Mouse (Mus musculus) CD8-positive naive resting alpha-beta T cell, adult 2 months (primary cell): ENCODE measurements around the gene Megf11.

Source experiments
- DNase-seq, 2 experiments: peaks; one replicate each; pipeline ENCODE4 v3.0.0; 2022; ENCODE audit warnings: low read depth in 2 of 2, low spot score in 2 of 2

Megf11 gene

DNA sequence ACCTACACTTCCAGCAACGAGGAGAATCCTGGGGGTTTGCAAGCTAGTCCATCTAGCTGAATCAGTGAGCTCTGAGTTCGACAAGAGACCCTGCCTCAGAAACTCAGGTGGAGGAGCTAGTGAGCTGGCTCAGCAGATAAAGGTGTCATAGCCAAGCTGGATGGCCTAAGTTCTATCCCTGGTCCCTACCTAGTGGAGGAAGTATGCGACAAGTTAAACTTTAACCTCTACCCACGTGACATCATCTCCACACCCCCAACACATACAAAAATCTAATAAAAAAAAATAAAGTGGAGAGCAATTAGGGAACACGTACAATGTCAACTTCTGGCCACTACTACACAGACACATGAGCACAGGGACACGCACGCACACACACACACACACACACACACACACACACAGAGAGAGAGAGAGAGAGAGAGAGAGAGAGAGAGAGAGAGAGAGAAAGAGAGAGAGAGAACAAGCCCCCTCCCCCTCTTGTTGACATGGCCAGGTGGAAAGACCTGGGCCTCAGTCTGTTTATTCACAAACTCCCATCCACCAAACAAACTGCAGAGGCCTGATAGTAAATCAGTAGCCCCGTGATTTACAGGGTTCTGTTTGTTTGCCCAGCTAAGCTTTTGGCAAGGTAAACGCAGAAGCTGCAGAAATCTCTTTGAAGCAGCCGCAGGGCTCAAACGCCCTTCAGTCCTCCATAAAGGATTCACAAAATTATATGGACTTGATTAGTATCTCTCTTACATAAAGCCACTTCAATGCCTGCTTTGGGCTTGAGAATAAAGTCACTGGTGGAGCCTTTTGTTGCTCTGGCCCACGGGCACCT, 134.7 kb downstream of the Megf11 start:
- no peak for DNase-seq

DNA sequence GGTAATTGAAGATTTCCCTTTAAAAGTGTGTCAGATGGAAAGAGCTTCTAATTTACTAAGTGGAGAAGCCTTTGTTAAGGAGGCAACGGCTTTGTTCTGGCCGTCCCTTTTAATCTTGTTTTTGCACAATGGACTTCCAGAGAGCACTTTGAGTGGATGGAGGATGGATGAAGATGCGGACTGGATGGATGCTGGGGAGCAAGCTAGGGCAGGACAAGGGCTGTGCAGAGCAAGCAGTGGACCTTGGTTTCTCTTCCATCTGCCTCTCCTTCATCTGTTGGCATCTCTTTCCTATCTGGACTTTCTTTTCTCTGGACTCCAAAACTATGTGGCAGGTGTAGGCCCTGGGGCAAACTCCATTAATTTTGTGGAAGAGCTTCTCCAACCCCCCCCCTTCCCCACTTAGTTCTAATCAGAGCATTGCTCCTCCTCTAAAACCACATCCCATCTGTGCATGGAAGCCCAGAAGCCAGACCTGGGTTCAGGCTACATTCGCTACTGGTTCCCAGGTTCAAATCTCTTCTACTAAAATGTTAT, 135.4 kb downstream of the Megf11 start:
- DNase-seq: no peak

DNA sequence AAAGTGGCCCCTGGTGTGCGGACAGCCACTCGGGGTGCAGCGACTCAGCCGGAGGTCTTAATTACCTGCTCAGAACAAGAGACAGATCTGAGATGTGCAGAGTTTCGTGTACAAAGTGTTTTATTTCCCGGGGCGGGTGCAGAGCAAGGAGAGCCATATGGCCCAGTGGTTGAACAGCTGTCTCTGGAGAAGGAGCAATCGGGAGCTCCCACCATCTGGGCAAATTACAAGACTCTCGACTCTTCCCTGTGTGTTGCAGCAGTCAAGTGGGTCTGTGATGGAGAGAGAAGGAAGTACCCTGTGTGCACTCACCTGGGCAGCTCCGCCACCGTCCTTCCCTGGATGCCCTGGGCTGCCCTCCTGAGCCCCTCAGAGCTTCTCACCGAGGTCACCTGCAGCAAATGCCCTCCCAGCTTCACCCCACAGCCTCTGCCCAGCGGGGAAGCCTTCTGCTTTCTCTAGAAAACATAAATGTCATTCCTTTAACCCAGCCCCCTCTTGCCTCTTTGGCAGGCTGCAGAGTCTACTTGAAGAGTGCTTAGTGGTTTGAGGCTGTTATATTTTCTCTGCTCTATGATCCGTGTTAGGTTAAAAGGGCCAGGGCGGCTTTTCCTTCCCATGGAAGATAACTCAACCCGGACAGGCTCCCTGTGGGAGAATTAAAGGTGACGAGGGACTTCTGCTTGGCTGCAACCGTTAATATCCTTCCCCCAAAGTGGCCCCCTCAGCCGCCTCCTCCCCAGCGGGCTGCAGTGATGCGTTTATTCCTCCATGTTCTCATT, 138.0 kb downstream of the Megf11 start:
- no peak for DNase-seq

DNA sequence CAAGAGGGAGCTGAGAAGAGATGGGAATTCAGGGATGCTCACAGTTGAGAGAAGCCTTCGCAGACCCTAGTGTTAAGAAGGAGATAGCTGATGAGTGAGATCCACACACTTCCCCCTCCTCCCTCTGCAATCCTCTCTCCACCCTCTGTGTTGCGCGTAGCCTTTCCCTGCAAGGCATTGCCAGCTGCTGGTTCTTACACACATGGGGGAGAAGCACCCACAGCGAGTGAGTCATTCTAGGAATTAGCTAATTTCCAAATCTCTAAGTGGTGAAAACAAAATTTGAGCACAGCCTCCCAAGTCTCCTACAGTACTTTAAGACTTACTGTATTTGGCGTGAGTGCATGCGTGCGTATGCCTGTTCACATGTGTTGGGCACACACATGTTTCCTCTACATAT, 142.6 kb downstream of the Megf11 start:
- DNase-seq: no peak

DNA sequence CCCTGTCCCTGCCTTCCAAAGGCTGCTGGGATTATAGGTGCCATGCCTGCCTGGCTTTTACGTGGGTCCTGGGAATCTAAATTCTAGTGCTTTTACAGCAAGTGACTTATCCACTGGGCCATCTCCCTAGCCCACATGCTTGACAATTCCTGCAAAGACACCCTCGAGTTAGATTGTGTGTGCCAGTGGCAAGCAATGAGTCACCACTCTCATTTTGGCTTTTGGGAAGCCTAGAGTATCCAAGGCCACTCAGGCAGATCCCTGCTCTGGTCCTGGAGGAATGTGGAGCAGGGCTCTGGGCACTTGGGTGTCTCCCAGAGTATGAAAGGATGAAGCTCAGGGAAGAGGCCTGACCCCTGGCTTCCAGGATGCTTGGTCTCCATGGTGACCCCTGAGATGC, 143.2 kb downstream of the Megf11 start:
- no peak for DNase-seq

DNA sequence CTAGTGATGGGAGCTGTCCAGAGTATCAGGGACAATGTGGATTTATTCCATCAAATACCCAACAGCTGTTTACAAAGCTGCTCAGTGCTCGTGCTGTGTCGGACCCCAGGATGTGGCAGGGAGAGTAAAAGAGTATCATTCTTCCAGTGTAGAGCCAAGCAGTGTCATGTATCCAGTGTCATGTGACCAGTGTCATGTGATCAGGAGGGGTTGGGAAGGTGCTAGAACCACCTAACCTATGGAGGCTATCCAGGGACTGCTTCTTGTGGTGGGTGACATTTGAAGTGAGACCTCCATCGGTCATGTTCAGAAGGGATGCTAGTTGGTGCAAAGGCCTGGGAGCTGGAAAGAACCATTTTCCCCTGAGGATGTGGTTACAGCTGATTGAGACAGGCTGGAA, 146.5 kb downstream of the Megf11 start:
- DNase-seq: no peak

DNA sequence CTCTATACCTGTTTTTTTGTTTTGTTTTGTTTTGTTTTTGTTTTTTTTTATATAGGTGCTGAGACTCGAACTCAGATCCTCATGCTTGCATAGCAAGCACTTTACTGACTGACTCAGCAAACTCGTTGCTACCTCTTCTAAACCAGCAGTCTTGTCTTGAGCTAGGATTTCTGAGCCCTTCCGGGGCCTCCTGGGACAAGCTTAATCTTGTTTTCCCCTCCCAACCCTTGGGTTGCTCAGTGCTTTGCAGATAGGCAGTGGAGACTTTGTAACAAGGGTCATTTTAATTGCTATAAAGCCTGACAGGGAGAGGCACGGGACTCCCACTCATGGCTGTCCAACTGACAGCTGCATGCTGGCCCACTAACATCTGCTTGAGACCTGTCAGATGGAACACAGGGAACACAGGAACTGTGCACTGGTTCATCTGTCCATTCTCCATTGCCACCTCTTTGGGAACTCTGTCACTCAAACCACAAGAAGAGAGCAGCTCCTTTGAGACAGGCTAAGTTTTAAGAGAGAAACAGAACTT, 147.4 kb downstream of the Megf11 start:
- DNase-seq: no peak

DNA sequence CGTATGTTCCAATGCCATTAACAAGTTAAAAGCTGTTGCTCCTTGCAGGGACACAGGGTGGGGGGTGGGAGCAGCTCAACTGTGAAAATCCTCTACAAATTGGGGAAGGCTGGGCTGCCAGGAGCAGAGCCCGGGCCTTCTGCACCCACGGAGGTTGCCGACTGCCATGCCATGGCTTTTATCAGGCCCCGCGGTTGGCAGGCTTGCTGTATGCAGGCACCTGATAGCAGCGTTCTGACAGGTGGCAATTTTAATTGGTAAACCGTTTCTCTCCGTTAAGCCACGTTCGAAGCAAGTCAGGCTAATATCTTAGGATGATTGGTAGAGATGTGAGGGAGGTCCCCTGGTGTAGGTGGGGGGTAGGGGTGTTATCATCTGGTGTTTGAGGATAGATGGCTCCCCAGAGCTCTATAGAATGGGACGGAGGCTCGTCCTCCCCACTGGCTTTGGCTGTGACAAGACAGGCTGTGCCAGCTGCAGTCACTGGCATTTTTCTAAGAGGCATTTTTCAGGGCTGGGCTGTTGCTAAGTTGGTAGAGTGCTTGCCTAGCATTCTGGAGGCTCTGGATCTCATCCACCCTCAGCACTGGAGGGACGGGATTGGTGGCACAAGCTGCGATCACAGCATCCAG, 148.2 kb downstream of the Megf11 start:
- DNase-seq: no peak

DNA sequence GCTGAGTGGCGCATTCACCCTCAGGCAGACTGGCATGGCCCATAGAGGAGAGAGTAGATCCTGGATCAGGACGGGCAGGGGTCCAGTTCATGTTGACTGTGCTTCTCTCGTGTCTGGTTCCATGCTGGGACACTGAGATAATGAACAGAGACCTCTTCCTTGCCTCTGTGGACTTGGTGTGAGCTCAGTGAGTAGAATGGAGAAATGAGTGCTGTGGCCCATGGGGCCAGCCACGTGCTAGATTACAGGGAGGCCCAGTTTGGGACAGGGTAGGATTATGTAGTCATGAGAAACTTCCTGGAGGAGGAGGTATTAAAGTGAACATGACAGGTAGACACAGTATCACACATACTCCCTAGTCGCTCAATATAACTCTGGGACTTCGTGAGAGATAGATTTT, 148.9 kb downstream of the Megf11 start:
- no peak for DNase-seq

DNA sequence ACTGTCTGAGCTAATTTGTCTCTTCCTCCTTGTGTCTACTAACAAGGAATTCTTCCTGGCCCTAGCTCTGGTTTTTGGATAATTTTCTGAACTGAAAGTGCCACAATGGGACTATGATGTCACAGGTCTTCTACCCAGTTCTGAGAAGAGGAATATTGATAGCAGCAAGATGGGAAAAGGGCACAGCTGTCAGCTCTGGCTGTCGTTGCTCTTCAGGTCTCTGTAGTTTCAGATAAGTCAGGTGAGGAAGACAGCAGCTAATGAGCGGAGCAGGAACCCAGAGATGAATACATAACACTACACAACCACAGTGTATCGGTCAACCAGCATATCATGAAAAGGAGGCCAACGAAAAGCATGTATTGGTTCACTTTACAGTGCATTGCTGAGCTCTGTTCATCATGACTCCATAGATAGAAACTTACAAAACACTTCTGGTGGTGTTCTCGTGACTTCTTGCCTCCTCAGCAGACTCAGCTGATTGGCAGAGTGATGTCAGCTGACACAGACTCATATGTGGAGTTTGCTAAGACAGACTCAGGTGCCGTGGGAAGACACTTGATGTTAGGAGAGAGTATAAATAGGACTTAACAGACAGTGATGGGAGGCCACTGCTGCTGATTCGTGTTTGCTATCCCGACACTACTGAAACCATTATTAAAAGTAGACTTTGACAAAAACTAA, 149.6 kb downstream of the Megf11 start:
- no peak for DNase-seq

DNA sequence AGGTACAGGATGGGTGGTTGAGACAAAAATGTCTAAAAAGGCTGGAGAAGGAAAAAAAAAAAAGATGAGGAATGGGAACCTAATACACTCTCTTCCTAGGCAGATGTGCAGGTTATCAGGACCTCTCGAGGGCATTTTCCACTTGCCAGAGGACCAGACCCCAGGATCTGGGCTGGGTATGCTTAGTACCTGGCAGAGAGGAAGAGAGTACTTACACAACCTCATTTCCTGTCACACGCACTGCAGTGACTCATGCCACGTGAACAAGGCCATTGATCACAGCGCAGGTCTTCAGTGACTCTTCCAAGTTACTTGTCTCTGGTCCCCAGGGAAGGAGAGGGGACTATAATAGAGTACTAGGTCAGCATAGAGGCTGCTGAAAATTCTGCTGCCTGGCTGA, 152.4 kb downstream of the Megf11 start:
- DNase-seq: no peak

DNA sequence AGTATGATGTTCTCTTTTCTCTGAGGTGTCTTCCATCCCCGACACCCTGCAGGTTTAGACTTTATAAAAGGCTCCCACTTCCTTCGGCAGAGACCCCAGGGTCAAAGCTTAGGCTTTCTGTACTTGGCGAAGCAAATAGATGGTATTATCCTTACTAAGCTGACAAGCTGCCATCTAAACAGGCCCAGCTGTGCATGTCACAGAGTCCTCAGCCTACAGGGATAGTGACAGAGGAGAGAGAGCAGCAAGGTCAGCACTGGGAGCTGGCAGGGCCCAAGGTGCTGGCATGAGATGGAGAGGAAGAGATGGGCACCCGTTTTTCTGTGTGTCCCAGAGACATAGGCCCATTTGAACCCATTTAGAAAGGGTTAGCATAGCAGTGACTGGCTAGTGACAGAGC, 156.8 kb downstream of the Megf11 start:
- DNase-seq: no peak

DNA sequence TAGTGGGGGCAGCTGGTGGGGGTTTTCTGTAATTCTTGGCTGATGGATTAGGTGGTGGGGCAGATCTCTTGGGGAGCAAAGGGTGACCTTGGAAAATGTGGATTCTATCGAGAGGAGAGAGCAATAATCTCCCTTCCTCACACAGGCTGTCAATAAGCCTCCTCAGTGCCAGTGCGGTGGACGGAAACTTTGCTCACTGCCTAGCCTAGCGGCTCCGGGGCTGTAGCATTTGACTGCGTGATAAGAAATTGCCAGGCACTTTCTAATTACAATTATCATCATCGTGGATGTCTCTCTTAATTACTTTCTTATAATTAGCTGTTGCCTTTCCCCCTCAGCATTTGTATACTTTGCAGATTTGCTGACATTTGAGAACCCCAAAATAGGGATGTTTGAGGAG, 157.7 kb downstream of the Megf11 start:
- no peak for DNase-seq

DNA sequence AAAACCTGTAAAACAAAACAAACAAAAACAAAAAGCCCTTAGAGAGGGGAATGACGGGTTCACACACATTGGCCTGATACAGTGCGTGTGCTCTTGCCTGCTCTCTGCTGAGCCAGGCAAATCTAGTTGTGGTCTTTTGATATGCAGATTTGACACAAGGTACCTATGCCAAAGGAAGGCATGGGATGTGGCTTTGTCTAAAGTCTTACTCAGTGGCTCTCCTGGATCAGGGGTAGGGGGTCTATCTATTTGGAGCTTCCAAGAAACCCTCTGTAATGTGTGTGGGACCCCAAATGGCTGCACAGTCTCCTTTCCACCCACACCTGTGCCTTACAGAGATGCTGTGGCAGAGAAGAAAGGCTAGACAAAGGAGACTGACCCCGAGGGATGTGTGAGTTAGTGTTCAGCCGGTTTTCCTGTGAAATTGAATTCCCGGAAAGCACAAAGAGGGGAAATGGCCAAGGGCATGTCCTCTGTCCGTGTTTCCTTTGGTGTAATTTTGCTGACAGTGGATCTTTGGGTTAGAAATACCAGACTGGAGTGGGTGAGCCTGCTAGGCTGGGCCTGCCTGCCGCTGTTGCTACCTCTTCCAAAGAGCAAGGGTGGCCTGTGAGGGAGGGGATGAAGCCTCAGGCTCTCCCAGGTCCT, 161.0 kb downstream of the Megf11 start:
- DNase-seq: no peak

DNA sequence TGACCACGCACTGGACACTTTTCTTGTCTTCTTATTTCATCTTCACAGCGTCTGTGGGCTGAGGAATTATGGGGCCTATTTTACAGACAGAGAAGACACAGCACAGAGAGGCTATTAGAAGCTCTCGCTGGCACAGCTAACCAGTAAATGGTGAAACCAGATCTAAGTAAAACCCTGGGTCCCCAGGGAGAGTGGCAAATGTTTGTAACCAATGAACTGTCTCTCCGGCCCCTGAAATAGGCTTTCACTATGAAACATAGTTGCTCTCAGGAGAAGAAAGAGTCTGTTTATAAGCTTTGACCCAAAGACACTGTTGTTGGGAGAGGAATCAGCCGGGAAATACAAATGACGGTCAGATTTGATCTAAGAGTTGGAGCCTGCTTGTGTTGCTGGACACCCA, 162.9 kb downstream of the Megf11 start:
- no peak for DNase-seq

DNA sequence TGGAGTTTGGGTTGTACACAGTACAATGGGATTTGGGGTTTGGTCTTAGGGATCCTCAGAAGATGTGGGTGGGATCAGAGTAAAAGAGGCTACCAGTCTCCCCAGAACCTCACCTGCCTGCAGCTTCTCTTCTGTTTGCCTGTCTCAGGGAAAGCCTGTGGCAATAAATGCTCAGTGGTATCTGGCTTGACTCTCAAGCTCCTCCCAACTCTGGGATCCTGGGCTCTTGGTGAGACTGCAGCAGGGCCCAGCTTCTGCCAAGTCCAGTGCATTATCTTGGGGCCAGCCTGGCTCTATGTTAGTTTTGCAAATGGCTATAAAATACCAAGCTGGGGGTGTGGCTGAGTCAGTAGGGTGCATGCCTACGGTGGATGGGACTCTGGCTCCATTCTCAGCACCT, 165.9 kb downstream of the Megf11 start:
- no peak for DNase-seq

DNA sequence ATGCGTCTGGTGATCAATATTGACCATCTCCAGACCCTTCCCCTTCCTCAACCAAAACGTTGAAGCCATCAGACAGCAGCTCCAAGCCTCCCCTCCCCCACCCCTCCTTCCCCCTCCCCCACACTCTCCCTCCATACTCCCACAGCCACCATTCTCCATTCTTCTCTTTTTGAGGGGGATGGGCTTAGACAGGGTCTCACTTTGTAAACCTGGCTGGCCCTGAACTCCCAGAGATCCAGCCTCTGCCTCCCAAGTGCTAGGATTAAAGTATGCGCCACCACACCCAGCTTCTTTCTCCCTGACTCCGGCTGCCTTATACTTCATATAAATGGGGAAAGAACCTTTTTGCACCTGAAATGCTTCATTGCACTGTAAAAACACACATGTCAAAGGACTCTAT, 166.6 kb downstream of the Megf11 start:
- no peak for DNase-seq

DNA sequence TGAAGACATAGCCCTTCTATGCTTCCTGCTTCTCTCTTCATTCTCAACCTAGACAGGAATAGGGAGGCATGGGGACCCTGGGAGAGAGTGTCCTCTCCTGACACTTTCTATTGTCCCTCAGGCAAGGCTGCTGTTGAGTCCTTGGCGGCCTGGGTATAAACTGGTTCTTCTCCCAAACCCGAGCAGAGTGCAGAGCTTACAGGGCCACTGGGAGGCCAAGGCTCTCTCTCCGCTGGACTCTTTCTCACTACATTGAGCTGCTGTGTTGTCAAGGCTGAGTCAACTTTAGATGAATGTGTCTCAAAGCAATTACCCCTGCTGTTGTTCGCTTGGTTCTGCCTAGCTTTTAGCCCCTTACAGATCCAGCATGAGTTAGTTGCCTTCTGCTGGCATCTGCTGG, 168.0 kb downstream of the Megf11 start:
- DNase-seq: no peak

DNA sequence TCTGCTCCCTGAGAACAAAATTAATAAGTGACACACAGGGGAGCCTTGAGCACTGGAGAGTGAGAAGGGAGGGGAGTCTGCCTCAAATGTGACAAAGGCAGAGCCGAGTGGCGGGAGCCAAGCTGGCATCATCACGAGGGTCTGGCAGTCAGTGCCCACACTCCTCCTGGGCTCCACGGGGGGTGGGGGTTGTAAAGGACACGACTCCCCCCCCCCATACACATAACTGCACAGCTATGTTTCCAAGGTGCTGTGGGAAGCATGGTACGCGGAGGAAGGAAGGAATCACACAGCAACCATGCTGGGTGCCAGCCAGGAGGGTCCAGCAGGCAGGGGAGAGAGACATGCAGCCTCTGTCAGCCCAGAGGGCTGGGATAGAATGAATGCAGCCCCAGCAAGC, 170.2 kb downstream of the Megf11 start:
- no peak for DNase-seq

DNA sequence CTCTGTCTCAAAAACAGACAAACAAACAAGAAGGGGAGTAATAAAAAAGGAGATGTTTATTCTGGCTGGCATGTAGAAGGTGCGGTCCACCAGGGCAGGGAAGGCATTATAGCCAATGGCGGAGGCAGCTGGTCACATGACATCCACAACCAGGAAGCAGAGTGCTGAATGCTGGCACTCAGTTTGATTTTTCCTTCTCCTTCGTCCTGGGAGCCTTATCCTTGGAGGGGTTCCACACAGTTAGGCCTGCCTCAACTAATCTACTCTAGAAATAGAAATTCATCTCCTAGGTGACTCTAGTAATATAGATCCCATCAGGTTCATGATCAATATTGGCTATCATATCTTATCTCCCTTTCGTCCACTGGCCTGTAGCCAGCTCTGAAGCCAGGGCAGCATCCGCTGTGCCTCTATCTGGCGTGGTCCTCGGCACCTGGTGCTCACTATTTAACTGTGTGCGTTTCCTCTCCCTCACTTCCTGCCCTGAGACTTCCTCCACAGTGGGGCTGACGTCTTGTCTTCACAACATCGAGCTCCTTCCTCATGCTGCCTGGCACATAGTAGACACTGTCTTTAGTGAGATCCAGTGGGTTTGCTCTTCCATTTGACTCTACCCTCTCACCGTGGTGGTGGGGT, 171.8 kb downstream of the Megf11 start:
- DNase-seq: no peak
